Mouse (Mus musculus) hindbrain, postnatal 0 days (tissue): ENCODE measurements around the gene Slc27a1. TPM values are rescaled to one million over a fixed set of nuclear protein-coding genes. Genes with fewer than 3 reads are reported as not detected.

Source experiments
- ATAC-seq: fragments of 200-750 bp; cut with Nextera tagmentation; 2 replicates; pipeline ENCODE4 v1.8.0; 2017; ENCODE audit warnings: mild to moderate bottlenecking, moderate TSS enrichment, moderate library complexity
- DNase-seq: peaks from one replicate; pipeline ENCODE4 v3.0.0-alpha.2; 2015; ENCODE audit warnings: low spot score
- H3K27ac ChIP-seq: fragments of 300-500 bp; sonication (generic); 2 replicates; pipeline ENCODE4 v1.5.1; 2014; ENCODE audit warnings: mild to moderate bottlenecking
- H3K27me3 ChIP-seq: fragments of 300-500 bp; sonication (generic); 2 replicates; pipeline ENCODE4 v1.6.1; 2014; ENCODE audit warnings: low read length, mixed read lengths; ENCODE audit not compliant: insufficient read depth
- H3K36me3 ChIP-seq: fragments of 300-500 bp; sonication (generic); 2 replicates; pipeline ENCODE4 v1.6.1; 2014; ENCODE audit warnings: low read length, mixed read lengths; ENCODE audit not compliant: insufficient read depth
- H3K4me1 ChIP-seq: fragments of 300-500 bp; sonication (generic); 2 replicates; pipeline ENCODE4 v1.6.1; 2014; ENCODE audit warnings: antibody characterized with exemption, low read length, mixed read lengths; ENCODE audit not compliant: insufficient read depth
- H3K4me2 ChIP-seq: fragments of 300-500 bp; sonication (generic); 2 replicates; pipeline ENCODE4 v1.6.1; 2014; ENCODE audit warnings: low read depth, mild to moderate bottlenecking, low read length, moderate library complexity, mixed read lengths
- H3K4me3 ChIP-seq: fragments of 300-500 bp; sonication (generic); 2 replicates; pipeline ENCODE4 v1.5.1; 2014; ENCODE audit warnings: low read length
- H3K9ac ChIP-seq: fragments of 300-500 bp; sonication (generic); replicated peaks from 2 replicates; pipeline ENCODE4 v1.6.1; 2014; ENCODE audit warnings: mild to moderate bottlenecking, low read length, moderate library complexity, mixed read lengths
- H3K9me3 ChIP-seq: fragments of 300-500 bp; sonication (generic); 2 replicates; pipeline ENCODE4 v1.6.1; 2016; ENCODE audit warnings: low read length, mixed read lengths
- CTCF ChIP-seq: IDR thresholded peaks from 2 replicates; pipeline ENCODE4 v1.5.1; 2016; ENCODE audit warnings: antibody characterized with exemption, control low read depth, low read depth
- WGBS: fragments of 180-500 bp; shearing (Covaris S2); extraction: QIAGEN DNeasy Blood & Tissue Kit; methylation state at CpG from one replicate; pipeline ENCODE4 v1.1.7; 2014; 5-methylcytosine and 5-hydroxymethylcytosine counted together
- polyA plus RNA-seq: library from polyadenylated mRNA; unstranded; fragments of >200 nt; fragmentation: Nextera tagmentation; extraction: Ambion mirVana; gene quantifications from 2 replicates; pipeline ENCODE4 v1.2.1, GENCODE M21; 2015
- total RNA-seq: library from RNA; depleted of rRNA; stranded (reverse); fragments of >200 nt; gene quantifications from 2 replicates; pipeline ENCODE4 v1.2.3, GENCODE M21; 2014

Slc27a1 gene
- total and polyA plus RNA-seq, 2 experiments from 2014 or later: 127 to 238 TPM

- H3K4me3 ChIP-seq: no peak overlapping the region
- no peak overlapping the region for H3K4me2 ChIP-seq
- 0 out of 2 replicates have a peak, but pooled peaks have one; percentile 12 for TF ChIP-seq CTCF
- no peak for ATAC-seq
- H3K9me3 ChIP-seq: no peaks in the 10 kb centered on the region
- H3K9ac ChIP-seq: no peak overlapping the region
- peaks cover 13% of the 10 kb centered on the region for H3K4me1 ChIP-seq
- DNase-seq: no peak
- H3K27ac ChIP-seq: no peak overlapping the region
- peaks cover 20% of the 10 kb centered on the region for H3K36me3 ChIP-seq
- no peaks in the 10 kb centered on the region for H3K27me3 ChIP-seq
- 51% methylated on average over 9 of the region's 9 CpGs for WGBS
These were observed 58.8 kb downstream of the Slc27a1 start for GRCm38 (mm10) chr8:71627265-71628099.

GRCm38 (mm10) chr8:71628396-71629095, 59.9 kb downstream of the Slc27a1 start:
- DNase-seq (no peak), ATAC-seq (no peak)
- H3K9ac ChIP-seq: peak overlapping the region; percentile 65
- WGBS: 8% methylated on average over 16 of the region's 16 CpGs
- peaks cover 9% of the 10 kb centered on the region; the same call in 1 of the 2 replicates for H3K36me3 ChIP-seq
- H3K9me3 ChIP-seq: no peaks in the 10 kb centered on the region
- peak overlapping the region; percentile 43 for H3K4me3 ChIP-seq
- H3K27ac ChIP-seq: peak overlapping the region; percentile 76
- no peaks in the 10 kb centered on the region for H3K27me3 ChIP-seq
- H3K4me1 ChIP-seq: peaks cover 13% of the 10 kb centered on the region
- no peak for TF ChIP-seq CTCF
- peak overlapping the region; percentile 88 for H3K4me2 ChIP-seq

- Histone ChIP-seq H3K27me3 (no peaks in the 10 kb centered on the region), H3K9me3 (no peaks in the 10 kb centered on the region), H3K4me3 (peak overlapping the region; percentile 43), H3K27ac (peak overlapping the region; percentile 76), H3K9ac (peak overlapping the region; percentile 65), H3K4me2 (peak overlapping the region; percentile 88), H3K4me1 (peaks cover 13% of the 10 kb centered on the region), H3K36me3 (peaks cover 6% of the 10 kb centered on the region; the same call in 1 of the 2 replicates)
- WGBS: 1% methylated on average over 55 of the region's 55 CpGs
- peak; percentile 88 for ATAC-seq
- peak; percentile 63 for TF ChIP-seq CTCF
- peak; percentile 95 for DNase-seq
These were observed 60.5 kb downstream of the Slc27a1 start for GRCm38 (mm10) chr8:71629096-71629697.

- no peaks in the 10 kb centered on the region for H3K9me3 ChIP-seq
- peaks cover under 1% of the 10 kb centered on the region; the same call in 1 of the 2 replicates for H3K36me3 ChIP-seq
- peaks cover 13% of the 10 kb centered on the region for H3K4me1 ChIP-seq
- peak overlapping the region; percentile 88 for H3K4me2 ChIP-seq
- no peak for TF ChIP-seq CTCF
- peak overlapping the region; percentile 65; the same call in 1 of the 2 replicates for H3K9ac ChIP-seq
- 5% methylated on average over 25 of the region's 25 CpGs for WGBS
- peak overlapping the region; percentile 76 for H3K27ac ChIP-seq
- DNase-seq (peak; percentile 31), ATAC-seq (no peak; the same call in 1 of the 2 replicates)
- peak overlapping the region; percentile 43 for H3K4me3 ChIP-seq
- no peaks in the 10 kb centered on the region for H3K27me3 ChIP-seq
These were observed 61.1 kb downstream of the Slc27a1 start for GRCm38 (mm10) chr8:71629781-71630212.

- H3K4me3 ChIP-seq: no peak overlapping the region
- no peak overlapping the region for H3K9ac ChIP-seq
- peaks cover 13% of the 10 kb centered on the region for H3K4me1 ChIP-seq
- H3K27ac ChIP-seq: no peak overlapping the region
- ATAC-seq (no peak), DNase-seq (no peak)
- no peaks in the 10 kb centered on the region for H3K9me3 ChIP-seq
- H3K4me2 ChIP-seq: no peak overlapping the region
- TF ChIP-seq CTCF: no peak
- no peaks in the 10 kb centered on the region for H3K36me3 ChIP-seq
- H3K27me3 ChIP-seq: no peaks in the 10 kb centered on the region
- WGBS: 90% methylated on average over 6 of the region's 6 CpGs
These were observed 62.1 kb downstream of the Slc27a1 start for GRCm38 (mm10) chr8:71630761-71631160.

GRCm38 (mm10) chr8:71631897-71632296, 63.2 kb downstream of the Slc27a1 start:
- Histone ChIP-seq H3K9ac (no peak overlapping the region), H3K36me3 (no peaks in the 10 kb centered on the region), H3K4me3 (no peak overlapping the region), H3K4me1 (peaks cover 13% of the 10 kb centered on the region), H3K4me2 (no peak overlapping the region), H3K27ac (no peak overlapping the region), H3K9me3 (no peaks in the 10 kb centered on the region), H3K27me3 (no peaks in the 10 kb centered on the region)
- WGBS: 50% methylated on average over 2 of the region's 2 CpGs
- no peak for TF ChIP-seq CTCF
- DNase-seq (no peak), ATAC-seq (no peak)
